Mouse (Mus musculus) thymus, adult 2 months (tissue): Measurements from ENCODE around the gene Ntm. TPM values are rescaled to one million over a fixed set of nuclear protein-coding genes. Genes with fewer than 3 reads are reported as not detected.

Source experiments
- DNase-seq: peaks from one replicate; pipeline ENCODE4 v3.0.0; 2021
- H3K27ac ChIP-seq: fragments of 200-500 bp; 2 replicates; pipeline ENCODE4 v1.5.1; 2012; ENCODE audit warnings: low read length, control low read depth; ENCODE audit not compliant: control insufficient read depth, insufficient read depth
- H3K27me3 ChIP-seq: fragments of 200-500 bp; 2 replicates; pipeline ENCODE4 v1.6.1; 2012; ENCODE audit warnings: mild to moderate bottlenecking, low read length, moderate library complexity, mixed read lengths; ENCODE audit not compliant: control insufficient read depth, insufficient read depth
- H3K36me3 ChIP-seq: fragments of 200-500 bp; 2 replicates; pipeline ENCODE4 v1.6.1; 2012; ENCODE audit warnings: mild to moderate bottlenecking, low read length, moderate library complexity; ENCODE audit not compliant: control insufficient read depth, insufficient read depth
- H3K4me1 ChIP-seq: fragments of 200-500 bp; replicated peaks from 2 replicates; pipeline ENCODE4 v1.6.1; 2012; ENCODE audit warnings: low read length; ENCODE audit not compliant: control insufficient read depth, insufficient read depth
- H3K4me3 ChIP-seq: fragments of 200-500 bp; 2 replicates; pipeline ENCODE4 v1.5.1; 2012; ENCODE audit warnings: mild to moderate bottlenecking, low read length, control low read depth, moderate library complexity; ENCODE audit not compliant: control insufficient read depth, insufficient read depth
- CTCF ChIP-seq: fragments of 200-500 bp; IDR thresholded peaks from 2 replicates; pipeline ENCODE4 v1.5.1; 2012; ENCODE audit warnings: mild to moderate bottlenecking, control low read depth, low read length, moderate library complexity, borderline replicate concordance; ENCODE audit not compliant: control insufficient read depth, poor library complexity, insufficient read depth; ENCODE audit errors: extremely low read depth
- POLR2A ChIP-seq: fragments of 200-500 bp; IDR thresholded peaks from 2 replicates; pipeline ENCODE4 v1.6.1; 2012; ENCODE audit warnings: mild to moderate bottlenecking, low read length, control low read depth, moderate library complexity; ENCODE audit not compliant: control insufficient read depth, poor library complexity, insufficient read depth; ENCODE audit errors: extremely low read depth
- WGBS: fragments of 180-500 bp; shearing (Covaris S2); methylation state at CpG from one replicate; pipeline ENCODE4 v1.1.7; 2018; 5-methylcytosine and 5-hydroxymethylcytosine counted together
- polyA plus RNA-seq: library from polyadenylated mRNA; depleted of rRNA; stranded (reverse); fragments of >200 nt; gene quantifications from 2 replicates; pipeline ENCODE4 v1.2.3, GENCODE M21; 2012

Gene Ntm
- polyA plus RNA-seq, 1 experiment: 0.19 TPM

- Histone ChIP-seq H3K27me3 (no peaks in the 10 kb centered on the region), H3K27ac (no peak overlapping the region), H3K4me3 (no peak overlapping the region), H3K36me3 (no peaks in the 10 kb centered on the region), H3K4me1 (no peaks in the 10 kb centered on the region)
- TF ChIP-seq POLR2A (no peak), CTCF (no peak)
- DNase-seq: no peak
- 52% methylated on average over 6 of the region's 6 CpGs for WGBS
These were observed 485.7 kb downstream of the Ntm start for GRCm38 (mm10) chr9:29477219-29477618.

- Histone ChIP-seq H3K27me3 (no peaks in the 10 kb centered on the region), H3K36me3 (no peaks in the 10 kb centered on the region), H3K4me1 (no peaks in the 10 kb centered on the region), H3K4me3 (no peak overlapping the region), H3K27ac (no peak overlapping the region)
- no peak for DNase-seq
- no peak for TF ChIP-seq POLR2A
- no peak for TF ChIP-seq CTCF
These were observed 489.5 kb downstream of the Ntm start for GRCm38 (mm10) chr9:29473418-29473817.

- Histone ChIP-seq H3K36me3 (no peaks in the 10 kb centered on the region), H3K27me3 (no peaks in the 10 kb centered on the region), H3K27ac (no peak overlapping the region), H3K4me3 (no peak overlapping the region), H3K4me1 (no peaks in the 10 kb centered on the region)
- 61% methylated on average over 4 of the region's 4 CpGs for WGBS
- DNase-seq: no peak
- TF ChIP-seq POLR2A: no peak
- no peak for TF ChIP-seq CTCF
These were observed 490.7 kb downstream of the Ntm start for GRCm38 (mm10) chr9:29472226-29472625.

- WGBS: 83% methylated on average over 4 of the region's 4 CpGs
- TF ChIP-seq CTCF (no peak), POLR2A (no peak)
- H3K36me3 ChIP-seq: no peaks in the 10 kb centered on the region
- H3K27ac ChIP-seq: no peak overlapping the region
- no peak for DNase-seq
- H3K4me1 ChIP-seq: no peaks in the 10 kb centered on the region
- H3K27me3 ChIP-seq: no peaks in the 10 kb centered on the region
- no peak overlapping the region for H3K4me3 ChIP-seq
These were observed 498.2 kb downstream of the Ntm start for GRCm38 (mm10) chr9:29464756-29465155.

GRCm38 (mm10) chr9:29462970-29463593, 499.9 kb downstream of the Ntm start:
- Histone ChIP-seq H3K4me1 (no peaks in the 10 kb centered on the region), H3K27me3 (no peaks in the 10 kb centered on the region), H3K27ac (no peak overlapping the region), H3K36me3 (no peaks in the 10 kb centered on the region), H3K4me3 (no peak overlapping the region)
- WGBS: 83% methylated on average over 10 of the region's 10 CpGs
- no peak for DNase-seq
- no peak for TF ChIP-seq CTCF
- TF ChIP-seq POLR2A: no peak

GRCm38 (mm10) chr9:29457976-29458572, 504.9 kb downstream of the Ntm start:
- no peak overlapping the region for H3K4me3 ChIP-seq
- H3K36me3 ChIP-seq: no peaks in the 10 kb centered on the region
- no peaks in the 10 kb centered on the region for H3K27me3 ChIP-seq
- 39% methylated on average over 5 of the region's 5 CpGs for WGBS
- TF ChIP-seq POLR2A (no peak), CTCF (no peak)
- DNase-seq: peak; percentile 1
- H3K27ac ChIP-seq: no peak overlapping the region
- no peaks in the 10 kb centered on the region for H3K4me1 ChIP-seq
